Mouse (Mus musculus) T-helper 17 cell (primary cell): ENCODE measurements around the gene Prkacb.
"Not testable (repeated sequence)": the region's sequence is repeated elsewhere in the genome, so short reads cannot be mapped to it uniquely, and the experiment has no call there.

ENCODE experiments used
- in situ Hi-C, 2 experiments: fragments of 300-600 bp; cut with MboI, MseI; formaldehyde crosslinking; loops; 1 replicate in 1 of 2; 2 replicates in 1 of 2; pipeline ENCODE4 v1.15.1; 2025; ENCODE audit warnings: high pct_unique_total_duplicates in 2 of 2

Gene Prkacb

DNA sequence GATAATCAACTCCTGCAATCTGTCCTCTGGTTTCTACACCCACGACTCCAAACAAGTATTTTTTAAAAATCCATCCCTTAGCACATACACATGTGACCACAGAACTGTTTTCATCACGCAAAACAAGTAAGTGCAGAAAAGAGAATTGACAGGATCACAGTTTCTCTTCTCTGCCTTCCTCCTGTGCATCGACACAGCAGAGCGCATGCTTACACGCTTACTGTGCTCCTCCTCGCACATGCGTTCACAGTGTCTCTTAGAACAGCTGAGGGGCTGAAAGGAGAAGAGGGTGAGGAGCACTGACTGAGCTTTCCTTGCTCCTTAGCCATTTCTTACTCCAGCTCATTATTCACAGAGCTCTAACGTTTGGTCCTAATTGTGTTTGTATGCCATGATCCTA is 33.9 kb downstream of the Prkacb start:
- in situ Hi-C loops: loop anchor here in 1 of 2 experiments (5.0 kb wide), 1 partner anchor 97 kb away; no protein-coding TSS in a partner anchor

DNA sequence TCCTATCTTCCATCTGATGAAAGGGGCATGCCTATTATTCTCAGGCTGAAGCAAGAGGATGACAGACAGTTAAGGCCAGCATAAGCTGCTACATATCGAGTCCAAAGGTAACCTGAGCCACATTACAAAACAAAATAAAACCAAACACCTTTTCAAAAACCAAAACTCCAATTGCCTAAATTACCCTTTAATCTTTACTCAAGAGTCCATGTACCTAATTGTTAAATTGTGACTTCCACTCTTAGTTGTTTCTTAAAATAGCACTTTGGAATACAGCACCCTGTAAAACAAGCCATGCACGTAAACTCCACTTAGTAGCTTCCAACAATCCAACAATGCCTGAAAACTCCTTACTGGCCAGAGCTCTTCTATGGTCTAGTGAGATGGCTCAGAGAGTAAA is 34.3 kb downstream of the Prkacb start:
- in situ Hi-C loops: loop anchor here in 1 of 2 experiments (5.0 kb wide), 1 partner anchor 96 kb away; no protein-coding TSS in a partner anchor

DNA sequence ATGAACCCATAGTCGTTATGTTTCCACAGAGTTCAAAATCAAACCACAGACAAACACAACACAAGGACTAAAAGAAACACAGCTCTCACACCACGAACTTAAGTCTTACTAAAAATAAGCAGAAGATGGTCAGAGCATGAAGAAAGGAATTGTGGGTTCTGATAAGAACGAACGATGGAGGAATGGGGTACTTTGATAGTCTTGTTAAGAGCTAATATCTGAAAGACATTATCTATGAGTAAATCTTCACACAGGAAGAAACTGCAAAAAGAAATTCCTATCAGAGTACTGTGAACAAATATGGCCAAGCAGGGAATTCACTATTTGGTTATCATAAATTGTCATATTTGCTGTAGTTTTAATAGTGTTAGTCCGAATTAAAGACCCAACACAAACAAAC is 36.1 kb downstream of the Prkacb start:
- in situ Hi-C loops: loop anchor here in 1 of 2 experiments (5.0 kb wide), 1 partner anchor 94 kb away; no protein-coding TSS in a partner anchor

DNA sequence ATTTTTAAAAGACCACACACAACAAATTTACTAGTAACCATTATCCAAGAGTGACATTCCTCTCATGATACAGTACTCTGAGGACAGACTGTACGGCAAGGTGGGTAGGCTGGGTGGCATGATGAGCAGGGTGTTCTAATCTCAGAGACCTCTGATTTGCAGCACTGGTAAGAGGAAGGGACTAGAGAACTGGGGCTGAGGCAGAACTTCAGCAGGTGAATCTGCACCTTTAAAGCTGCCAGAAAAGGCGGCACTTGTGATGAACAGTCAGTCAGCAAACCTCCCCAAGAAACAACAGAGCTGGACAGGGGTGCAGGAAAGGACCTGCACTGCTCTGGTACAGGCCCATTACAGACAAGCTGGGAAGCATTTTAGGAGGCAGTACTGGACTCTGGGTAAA is 41.9 kb downstream of the Prkacb start:
- in situ Hi-C loops: no loop called here

DNA sequence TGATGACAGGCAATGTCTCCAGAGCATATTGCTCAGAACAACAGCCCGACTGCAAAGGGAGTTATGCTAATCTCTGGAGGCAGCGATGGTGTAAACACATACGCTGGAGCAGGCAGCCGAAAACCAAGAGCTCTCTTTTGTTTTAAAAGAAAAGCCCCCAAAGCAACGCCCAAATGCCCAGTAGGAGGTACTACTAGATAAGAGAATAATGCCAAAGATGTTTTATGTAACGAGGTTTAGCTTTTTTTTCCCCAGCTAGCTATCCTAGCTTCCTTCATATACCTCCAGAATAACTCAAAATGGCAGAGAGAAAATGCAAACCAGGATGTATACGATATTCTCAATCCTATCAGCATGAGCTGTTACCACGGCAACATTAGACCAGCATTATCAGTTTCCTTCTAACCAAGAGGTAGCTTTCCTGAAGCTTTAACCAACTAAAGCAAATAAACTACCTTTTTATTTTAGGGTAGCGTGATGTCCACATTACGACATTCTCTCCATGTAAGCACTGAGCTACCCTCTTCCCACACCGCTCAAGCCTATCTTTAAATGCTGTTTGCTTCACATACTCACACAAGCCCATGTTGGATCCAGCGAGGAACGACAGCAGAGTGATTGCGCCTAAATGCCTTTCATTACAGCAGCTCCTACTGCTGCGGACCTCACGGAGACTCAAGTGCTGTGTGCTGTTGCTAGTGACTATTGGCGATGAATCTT is 42.7 kb downstream of the Prkacb start:
- in situ Hi-C loops: no loop called here

DNA sequence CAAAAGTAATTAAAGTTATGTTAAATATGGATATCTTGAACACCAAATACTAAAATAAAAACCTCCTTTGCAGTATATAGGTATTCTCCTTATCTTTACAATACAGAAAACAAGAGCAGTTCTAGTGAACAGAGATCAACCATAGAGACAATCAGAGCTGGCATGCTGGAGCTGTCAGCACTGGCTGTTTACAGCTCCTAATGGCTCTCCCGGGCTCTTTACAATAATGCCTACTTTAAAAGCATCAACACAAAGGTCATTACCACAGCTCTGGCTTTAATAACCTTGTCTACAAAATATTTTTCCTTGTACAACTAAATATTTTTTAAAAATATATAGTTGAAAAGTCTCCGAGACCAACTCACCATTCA is 43.2 kb downstream of the Prkacb start:
- in situ Hi-C loops: no loop called here

DNA sequence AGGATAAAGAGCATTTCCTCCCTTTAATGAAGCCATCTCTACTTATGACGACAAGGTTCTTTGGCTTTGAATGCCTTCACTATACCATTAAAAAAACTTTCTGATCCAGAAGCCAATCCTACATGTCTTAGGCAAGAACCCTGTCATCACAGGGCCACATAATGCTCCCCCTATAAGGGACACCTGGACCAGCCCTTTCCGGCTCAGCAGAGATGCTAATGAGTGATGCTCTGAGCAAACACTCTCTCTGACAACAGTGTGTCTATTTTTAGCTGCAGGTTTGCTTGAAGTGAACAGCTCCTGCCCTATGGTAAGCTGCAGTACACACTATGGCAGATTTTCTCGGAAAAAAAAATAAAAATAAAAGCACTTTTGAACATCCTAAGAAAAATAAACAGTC is 43.9 kb downstream of the Prkacb start:
- in situ Hi-C loops: no loop called here

DNA sequence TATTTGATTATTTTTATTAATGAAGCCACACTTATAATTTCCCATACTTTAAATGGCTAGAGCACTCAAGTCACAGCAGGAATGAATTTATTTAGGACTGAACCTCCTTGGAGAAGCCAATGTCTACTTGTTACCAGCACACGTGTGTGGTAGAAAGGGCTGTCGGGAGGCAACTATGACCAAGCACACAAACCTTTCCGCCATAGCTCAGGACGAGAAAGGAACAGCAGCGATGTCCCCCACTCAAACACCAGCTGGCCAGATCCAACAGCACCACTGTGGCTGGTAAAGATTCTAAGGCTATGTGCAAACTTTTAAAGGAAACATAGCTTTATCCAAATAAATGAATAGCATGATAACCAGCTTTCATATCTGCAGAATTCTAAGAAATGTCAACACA is 44.4 kb downstream of the Prkacb start:
- in situ Hi-C loops: no loop called here

DNA sequence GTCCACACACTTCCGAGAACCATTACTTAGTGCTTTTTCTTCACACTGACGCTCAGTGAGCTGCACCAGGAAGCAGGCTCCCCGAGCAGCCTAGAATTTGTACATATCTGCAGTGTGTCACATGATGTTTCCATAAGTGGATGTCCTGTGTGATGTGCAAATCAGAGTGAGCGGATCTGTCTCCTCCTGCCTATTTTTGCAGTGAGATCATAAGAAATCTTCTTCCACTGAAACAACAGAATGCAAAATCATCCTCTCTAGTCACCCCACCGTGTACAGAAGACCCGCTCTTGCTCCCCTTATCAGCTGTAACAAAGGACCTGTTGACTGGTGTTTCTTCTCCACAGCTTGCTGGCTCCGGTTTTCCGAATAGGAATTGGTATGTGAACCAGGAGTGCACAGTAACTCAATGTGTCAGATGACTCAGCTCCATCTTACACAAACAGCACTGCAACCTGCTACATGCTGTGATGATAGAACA is 46.0 kb downstream of the Prkacb start:
- in situ Hi-C loops: no loop called here

DNA sequence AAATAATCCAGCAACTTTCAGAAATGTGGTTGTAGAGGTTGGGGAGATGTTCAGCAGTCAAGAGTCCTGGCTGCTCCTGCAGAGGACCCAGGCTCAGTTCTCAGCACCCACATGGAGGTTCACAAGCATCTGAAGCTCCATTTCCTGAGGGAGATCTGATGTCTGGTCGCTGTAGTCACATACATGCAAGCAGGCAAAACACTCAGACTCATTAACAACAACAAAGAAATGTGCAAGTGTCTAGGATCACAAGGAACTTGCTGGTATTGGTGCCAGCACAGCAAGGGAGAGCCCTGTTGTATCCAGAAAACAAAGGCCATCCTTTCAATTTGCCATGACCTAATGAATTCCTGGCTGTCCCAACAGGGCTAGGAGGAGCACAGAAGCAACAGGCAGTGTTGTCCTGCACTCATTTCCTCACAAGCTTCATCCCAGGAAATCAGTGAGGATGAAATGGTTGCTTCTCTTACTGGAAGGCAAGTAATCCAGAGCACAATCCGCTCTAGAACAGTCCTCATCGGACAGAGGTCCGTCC is 46.7 kb downstream of the Prkacb start:
- in situ Hi-C loops: no loop called here

DNA sequence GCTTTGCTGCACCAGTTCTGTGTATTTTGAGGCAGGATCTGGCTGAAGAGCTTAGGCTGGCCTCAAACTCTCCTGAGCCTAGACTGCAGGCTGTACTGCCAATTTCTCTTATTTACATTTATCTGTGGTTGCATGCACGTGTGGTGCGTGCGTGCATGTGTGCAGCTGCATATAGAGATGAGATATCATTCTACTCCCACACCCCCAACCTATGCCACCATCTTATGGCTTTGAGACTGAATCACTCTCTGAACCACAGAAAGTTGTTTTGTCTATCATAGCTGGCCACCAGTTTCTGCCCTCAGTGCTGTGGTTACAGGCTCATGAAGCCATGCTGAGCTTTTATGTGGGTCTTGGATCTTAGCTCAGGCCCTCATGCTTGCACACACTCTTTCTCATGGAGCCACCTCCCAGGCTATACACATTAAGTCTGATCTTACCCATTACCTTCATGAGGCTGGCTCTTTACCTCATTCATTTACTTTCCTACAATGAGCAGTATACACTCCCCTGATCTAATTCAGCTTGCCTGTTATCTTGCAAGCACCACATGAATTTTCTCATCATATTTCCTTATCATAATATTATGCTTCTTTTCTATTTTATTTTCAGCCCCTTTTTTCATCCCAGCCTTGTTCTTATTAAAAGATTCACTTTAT is 47.8 kb downstream of the Prkacb start:
- in situ Hi-C loops: no loop called here

DNA sequence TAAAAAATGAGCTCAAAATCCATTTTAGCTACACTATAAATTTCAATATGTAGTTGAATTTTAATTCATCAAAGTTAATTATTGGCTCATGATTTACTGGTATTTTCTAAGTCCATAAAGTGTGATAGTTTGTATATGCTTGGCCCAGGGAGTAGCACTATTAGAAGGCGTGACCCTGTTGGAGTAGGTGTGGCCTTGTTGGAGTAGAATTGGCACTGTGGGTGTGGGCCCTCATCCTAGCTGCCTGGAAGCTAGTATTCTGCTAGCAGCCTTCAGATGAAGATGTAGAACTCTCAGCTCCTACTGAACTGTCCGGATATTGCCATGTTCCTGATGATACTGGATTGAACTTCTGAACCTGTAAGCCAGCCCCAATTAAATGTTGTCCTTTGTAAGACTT is 49.7 kb downstream of the Prkacb start:
- in situ Hi-C loops: not testable (repeated sequence)

DNA sequence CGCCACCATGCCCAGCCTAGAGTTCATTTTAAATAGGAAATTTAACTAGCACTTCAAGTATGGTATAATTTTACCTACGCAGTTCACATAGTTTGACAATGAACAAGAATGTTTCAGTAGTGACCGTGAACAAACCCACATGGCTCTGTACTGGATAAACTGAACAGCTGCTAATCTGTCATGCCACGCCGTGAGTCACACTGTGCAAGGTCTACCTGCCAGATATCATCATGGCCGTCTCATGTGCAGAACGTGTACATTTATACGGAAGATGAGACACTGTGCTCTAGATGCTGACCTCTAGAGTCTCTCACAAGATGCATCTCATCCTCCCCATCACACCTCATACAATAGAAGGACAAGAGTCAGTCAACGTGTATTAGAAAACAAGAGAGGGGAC is 51.5 kb downstream of the Prkacb start:
- in situ Hi-C loops: no loop called here

DNA sequence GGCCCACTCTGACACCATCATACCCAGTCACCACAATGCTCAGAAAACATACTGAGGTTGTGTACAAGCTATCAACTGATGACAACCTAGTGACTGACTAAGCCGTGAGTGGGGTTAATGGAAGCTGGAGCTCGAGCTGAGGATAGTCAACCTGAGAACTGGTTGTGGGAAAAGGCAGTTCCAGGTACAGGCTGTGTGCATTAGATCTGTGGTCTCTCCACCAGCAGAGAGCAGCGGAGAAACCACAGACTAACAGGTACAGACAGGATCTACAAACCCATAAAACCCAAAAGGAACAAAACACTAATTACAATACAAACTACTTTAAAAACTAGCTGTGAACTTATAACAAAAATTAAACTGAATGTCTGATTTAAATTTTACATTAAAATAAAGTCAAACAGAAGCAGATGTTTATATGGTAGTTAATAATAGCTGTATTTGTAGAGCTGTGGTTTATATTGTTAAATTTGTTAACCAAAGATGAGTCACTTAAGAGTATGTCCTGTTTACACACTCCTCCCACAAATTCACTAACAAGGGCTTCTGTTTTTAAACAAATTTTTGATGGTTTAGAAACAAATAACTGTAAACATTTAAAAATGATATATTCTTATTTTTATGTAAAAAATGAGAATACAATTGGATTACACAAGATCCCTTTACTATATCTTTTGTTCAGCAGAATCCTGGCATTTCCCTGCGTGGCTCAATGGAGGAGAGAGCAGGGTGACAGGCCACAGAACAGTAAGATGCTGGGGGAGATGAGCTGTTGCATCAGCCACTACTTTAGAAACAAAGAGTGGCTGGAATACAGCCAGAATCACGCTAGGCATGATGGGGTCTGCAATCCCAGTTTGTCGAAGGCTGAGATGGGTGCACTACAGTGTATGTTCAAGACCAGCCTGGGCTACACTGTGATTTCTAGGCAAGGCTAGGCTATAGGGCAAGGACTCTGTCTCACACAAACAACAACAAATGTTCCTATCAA is 54.5 kb downstream of the Prkacb start:
- in situ Hi-C loops: no loop called here

DNA sequence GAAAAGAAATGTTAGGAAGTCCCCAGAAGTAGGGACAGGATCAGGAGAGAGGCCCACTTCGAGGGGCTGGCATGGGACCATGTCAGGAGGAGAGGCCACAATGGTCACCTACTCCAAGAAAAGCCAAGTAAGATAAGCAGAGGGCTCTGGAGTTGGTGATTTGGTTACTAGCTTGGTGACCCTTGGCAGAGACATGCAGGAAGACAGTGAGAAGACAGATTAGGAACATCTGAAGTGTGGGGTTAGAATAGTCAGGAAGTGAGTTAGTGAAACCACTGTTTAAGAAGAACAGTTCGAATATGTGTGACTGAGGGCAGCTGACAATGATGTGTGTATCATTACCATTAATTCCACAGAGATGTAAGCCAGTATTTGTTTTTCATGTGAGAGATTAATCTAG is 58.5 kb downstream of the Prkacb start:
- in situ Hi-C loops: no loop called here

DNA sequence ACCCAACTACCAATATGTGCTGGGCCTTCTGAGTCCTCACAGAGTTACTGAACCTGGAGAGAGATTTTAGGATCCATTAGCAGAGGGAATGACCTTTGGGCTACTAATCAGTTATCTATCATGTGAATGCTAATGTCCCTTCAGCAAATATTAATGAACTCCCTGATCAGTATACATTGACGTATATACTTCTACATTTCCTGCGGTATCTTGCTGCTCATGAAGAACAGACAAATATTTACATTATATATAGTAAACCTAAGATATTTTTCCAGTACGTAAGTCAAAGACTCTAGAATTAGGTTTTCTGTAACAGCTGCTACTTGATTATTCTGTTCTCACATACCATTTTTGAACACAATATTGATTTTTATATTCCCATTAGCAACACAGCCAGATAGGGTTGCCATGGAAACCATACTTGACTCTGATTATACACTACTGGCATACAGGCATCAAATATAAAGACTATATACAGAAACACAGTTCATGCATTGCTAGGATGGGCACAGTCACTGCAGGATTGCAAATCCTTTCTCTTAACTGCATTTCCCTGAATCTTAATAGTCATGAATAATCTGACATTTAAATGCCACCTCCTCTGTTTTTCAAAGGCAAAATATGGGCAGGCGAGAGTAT is 71.1 kb downstream of the Prkacb start:
- in situ Hi-C loops: no loop called here

DNA sequence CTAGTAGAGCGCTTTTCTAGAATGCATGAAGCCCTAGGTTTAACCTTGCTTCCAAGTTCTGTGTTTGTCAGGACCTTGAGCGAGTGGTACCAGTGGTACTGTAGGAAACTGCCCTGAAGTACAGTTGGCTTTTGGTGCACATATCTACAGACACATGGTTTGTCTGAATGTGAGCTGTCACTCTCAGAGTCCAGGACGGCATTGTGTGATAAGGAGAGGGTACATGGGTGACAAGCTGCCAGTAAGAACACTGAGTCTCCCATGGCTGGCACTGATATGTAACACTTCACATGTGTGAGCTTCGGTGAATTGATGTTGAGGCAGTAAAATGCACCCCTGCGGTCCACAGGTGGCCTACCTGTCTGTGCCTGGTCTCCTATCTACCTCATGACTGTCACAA is 71.6 kb downstream of the Prkacb start:
- in situ Hi-C loops: no loop called here

DNA sequence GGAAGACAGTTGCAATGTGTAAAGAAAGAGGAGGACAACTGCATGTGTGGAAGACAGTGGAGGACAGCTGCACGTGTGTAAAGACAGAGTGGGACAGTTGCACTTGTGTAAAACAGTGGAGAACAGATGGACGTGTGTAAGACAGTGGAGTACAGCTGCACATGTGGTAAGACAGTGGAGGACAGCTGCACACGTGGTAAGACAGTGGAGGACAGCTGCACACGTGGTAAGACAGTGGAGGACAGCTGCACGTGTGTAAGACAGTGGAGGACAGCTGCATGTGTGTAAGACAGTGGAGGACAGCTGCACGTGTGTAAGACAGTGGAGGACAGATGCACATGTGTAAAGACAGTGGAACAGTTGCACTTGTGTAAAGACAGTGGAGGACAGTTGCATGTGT is 76.6 kb downstream of the Prkacb start:
- in situ Hi-C loops: not testable (repeated sequence)

DNA sequence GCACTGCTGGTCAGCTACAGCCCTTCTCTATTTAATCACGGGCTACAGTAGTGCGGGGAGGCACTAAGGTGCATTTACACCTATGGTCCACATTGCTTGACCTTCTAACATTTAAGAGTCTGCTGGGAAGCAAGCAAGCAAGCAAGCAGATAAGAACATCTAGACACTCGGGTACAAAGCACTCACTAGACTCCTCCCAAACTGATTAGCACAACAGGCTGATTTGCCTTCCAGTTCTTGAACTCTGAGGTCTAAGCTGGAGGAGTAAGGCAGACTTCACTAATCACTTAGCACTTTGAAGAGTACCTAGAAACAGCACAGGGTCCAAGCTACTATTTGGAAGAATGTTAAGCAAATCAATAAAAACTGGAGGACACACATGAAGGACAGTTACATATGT is 77.1 kb downstream of the Prkacb start:
- in situ Hi-C loops: no loop called here

DNA sequence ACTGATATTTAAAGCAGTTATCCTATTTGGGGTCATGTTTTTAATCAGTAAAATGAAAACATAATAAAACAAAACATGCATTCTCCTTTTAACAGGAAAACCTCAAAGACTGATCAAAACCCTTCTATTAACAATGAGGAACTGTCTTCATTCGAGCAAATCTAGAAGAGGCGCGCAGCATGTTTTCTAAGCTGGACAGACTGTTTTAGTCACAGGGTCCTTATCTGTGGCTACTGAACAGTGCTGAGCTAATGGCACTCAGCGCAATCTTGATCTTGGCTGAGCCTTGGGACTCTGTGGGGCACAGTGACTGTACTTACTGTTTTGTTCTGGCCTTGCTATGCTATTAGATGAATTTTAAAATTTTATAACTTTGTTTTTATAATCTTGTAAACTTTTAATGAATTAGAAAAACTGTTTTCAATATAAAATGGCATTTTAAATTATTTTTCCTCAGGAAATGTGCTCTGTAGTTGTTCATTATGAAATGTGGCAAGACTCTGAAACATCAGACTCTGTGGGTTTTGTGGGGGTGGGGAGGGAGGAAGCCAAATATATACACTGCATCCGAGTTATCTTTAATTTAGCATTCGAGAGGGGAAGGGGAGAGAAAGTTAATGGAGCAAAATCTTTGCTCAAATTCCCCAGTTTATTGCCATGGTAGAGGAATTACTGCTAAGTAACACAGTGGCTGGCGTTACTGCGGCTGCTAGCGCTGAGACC is 77.7 kb downstream of the Prkacb start:
- in situ Hi-C loops: no loop called here

DNA sequence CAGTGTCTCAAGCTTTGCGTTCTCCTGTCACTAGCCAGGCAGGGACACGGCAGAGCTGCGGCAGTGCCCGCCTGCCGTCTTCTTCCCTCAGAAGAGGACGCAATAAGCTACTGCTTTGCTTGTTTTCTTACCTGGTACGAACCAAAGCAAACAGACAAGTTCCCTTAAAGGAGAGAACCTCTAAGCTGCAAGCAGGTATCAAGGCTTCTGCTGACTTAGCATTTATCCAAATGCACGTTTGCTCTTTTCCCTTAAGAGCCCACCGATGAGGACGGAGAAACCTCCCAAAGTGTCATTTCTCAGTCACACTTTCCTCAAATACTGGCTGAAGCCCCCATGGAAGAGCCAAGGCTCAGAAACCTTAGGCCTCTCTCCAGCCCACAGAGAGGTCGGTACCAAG is 81.3 kb downstream of the Prkacb start:
- in situ Hi-C loops: no loop called here
